ENCODE assay signal across 9 mouse cellular contexts in the genomic region with DNA sequence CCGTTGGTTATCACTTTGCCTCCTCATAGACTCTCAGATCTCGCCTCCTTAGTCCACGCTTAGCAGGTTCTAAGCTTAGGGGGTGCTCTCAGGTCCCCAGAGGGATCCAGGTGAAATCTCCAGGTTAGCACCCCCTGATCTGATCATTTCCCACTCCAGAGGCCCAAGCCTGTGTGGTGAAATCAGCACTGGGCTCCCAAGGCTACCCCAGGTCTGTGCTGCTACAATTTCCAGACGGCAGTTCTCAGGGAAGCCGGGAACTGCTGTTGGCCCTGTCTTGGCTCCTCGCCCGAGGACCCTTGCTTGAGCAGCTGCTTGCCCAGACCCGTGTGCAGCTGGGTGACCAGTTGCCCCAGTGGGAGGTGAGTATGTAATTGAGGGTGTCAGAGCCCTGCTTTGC. TPM values are rescaled to one million over a fixed set of nuclear protein-coding genes. Genes with fewer than 3 reads are reported as not detected.
A peak's percentile ranks its signal among the peaks of the same experiment; 100 is the strongest.
DNase-seq lines count a peak whose midpoint lies in the region; ATAC-seq and TF ChIP-seq lines count a peak whose summit lies in the region.
"Had no signal": no experiment of that assay in that cellular context is flagged by ENCODE, and none has a peak within 500 bp of the region (broad histone marks: within the 10 kb centered on the region; RNA-seq: fewer than 3 reads in every experiment).

No protein-coding gene starts in this region.

- peak overlapping the region; percentile 72 for H3K9ac ChIP-seq in kidney, embryonic 16.5 days (replicated peaks; ENCODE audit: low read length)
- peak overlapping the region; percentile 57 for H3K9ac ChIP-seq in hindbrain, embryonic 12.5 days
- H3K9ac ChIP-seq in midbrain, embryonic 15.5 days = peak overlapping the region; percentile 33; the same call in 1 of the 2 replicates

- H3K36me3 ChIP-seq in kidney, embryonic 16.5 days (ENCODE audit: insufficient read depth, low read length) = 0 out of 2 replicates have a peak, but pooled peaks cover 6% of the 10 kb centered on the region
- peaks cover 5% of the 10 kb centered on the region; the same call in 1 of the 2 replicates for H3K36me3 ChIP-seq in hindbrain, embryonic 12.5 days
- no peaks in the 10 kb centered on the region for H3K36me3 ChIP-seq in midbrain, embryonic 15.5 days (replicated peaks)

- no peak for TF ChIP-seq CTCF in left cerebral cortex, adult 2 months (IDR thresholded peaks at IDR 0.05)

- peak overlapping the region; percentile 74 for H3K4me3 ChIP-seq in kidney, embryonic 16.5 days (ENCODE audit: low read length)
- H3K4me3 ChIP-seq in hindbrain, embryonic 12.5 days = peak overlapping the region; percentile 62
- peak overlapping the region; percentile 61 for H3K4me3 ChIP-seq in midbrain, embryonic 15.5 days
- H3K4me3 ChIP-seq in left cerebral cortex, adult 2 months = no peak overlapping the region

- peak overlapping the region; percentile 82 for H3K27ac ChIP-seq in kidney, embryonic 16.5 days (ENCODE audit: low read length)
- no peak overlapping the region; the same call in 1 of the 2 replicates for H3K27ac ChIP-seq in hindbrain, embryonic 12.5 days
- H3K27ac ChIP-seq in midbrain, embryonic 15.5 days = no peak overlapping the region
- H3K27ac ChIP-seq in left cerebral cortex, adult 2 months = no peak overlapping the region

- intact Hi-C loops in left cerebral cortex, postnatal 14 days (cut with DNase I) = no loop called here
- intact Hi-C loops in left cerebral cortex, adult 2 months (cut with DNase I) = loop anchor here (5.0 kb wide), 1 partner anchor 145 kb away; the partner anchor contains the start of gene Pacs2

- H3K4me1 ChIP-seq in kidney, embryonic 16.5 days (ENCODE audit: insufficient read depth, low read length) = peaks cover 25% of the 10 kb centered on the region
- H3K4me1 ChIP-seq in hindbrain, embryonic 12.5 days = peaks cover 23% of the 10 kb centered on the region
- H3K4me1 ChIP-seq in midbrain, embryonic 15.5 days = peaks cover 20% of the 10 kb centered on the region

- 21% methylated on average over 8 of the region's 8 CpGs for WGBS in kidney, embryonic 16.5 days
- WGBS in hindbrain, embryonic 12.5 days = 46% methylated on average over 8 of the region's 8 CpGs
- 25% methylated on average over 8 of the region's 8 CpGs for WGBS in midbrain, embryonic 15.5 days

- DNase-seq in kidney, adult 11 months = no peak
- DNase-seq in cerebellum, adult 9-11 months = peak; percentile 73
- DNase-seq in left cerebral cortex, postnatal 14 days (ENCODE audit: low spot score in 2 of 2) = no peak
- no peak for DNase-seq in left cerebral cortex, adult 2 months (ENCODE audit: extremely low spot score in 1 of 2, low spot score in 2 of 2)
- no peak for DNase-seq in layer of hippocampus, postnatal 14 days (ENCODE audit: low spot score in 2 of 2)

- no peak for ATAC-seq in kidney, embryonic 16.5 days (ENCODE audit: low FRiP score, low TSS enrichment)
- ATAC-seq in hindbrain, embryonic 12.5 days (ENCODE audit: low FRiP score) = no peak
- ATAC-seq in midbrain, embryonic 15.5 days (replicated peaks) = no peak

- H3K4me2 ChIP-seq in kidney, embryonic 16.5 days (replicated peaks; ENCODE audit: low read depth, low read length) = peak overlapping the region; percentile 76
- H3K4me2 ChIP-seq in hindbrain, embryonic 12.5 days (replicated peaks) = peak overlapping the region; percentile 84
- H3K4me2 ChIP-seq in midbrain, embryonic 15.5 days = peak overlapping the region; percentile 86

- no peaks in the 10 kb centered on the region for H3K9me3 ChIP-seq in kidney, embryonic 16.5 days (ENCODE audit: low read length)
- H3K9me3 ChIP-seq in hindbrain, embryonic 12.5 days (replicated peaks) = no peaks in the 10 kb centered on the region
- no peaks in the 10 kb centered on the region for H3K9me3 ChIP-seq in midbrain, embryonic 15.5 days

- H3K27me3 ChIP-seq in kidney, embryonic 16.5 days (ENCODE audit: insufficient read depth, low read length) = no peaks in the 10 kb centered on the region
- H3K27me3 ChIP-seq in hindbrain, embryonic 12.5 days = peaks cover 22% of the 10 kb centered on the region
- 0 out of 2 replicates have a peak, but pooled peaks cover 11% of the 10 kb centered on the region for H3K27me3 ChIP-seq in midbrain, embryonic 15.5 days (replicated peaks)

RNA-seq across cellular contexts. Expression of gene Tedc1, which starts 0.8 kb away (rescaled TPM):
- 38.2 and 45.5 TPM in 2 replicates for polyA plus RNA-seq in kidney, embryonic 16.5 days (2015; fragmentation: Nextera tagmentation; extraction: Ambion mirVana)
- 34.1 and 38.5 TPM in 2 replicates for polyA plus RNA-seq in hindbrain, embryonic 12.5 days (2016; fragmentation: Nextera tagmentation; extraction: Ambion mirVana)
- 12.7 and 16.3 TPM in 2 replicates for polyA plus RNA-seq in midbrain, embryonic 15.5 days (2015; fragmentation: Nextera tagmentation; extraction: Ambion mirVana)
- 1 to 10 TPM; 1.7 to 1.8 TPM for total RNA-seq in left cerebral cortex, postnatal 14 days (2021)
- total RNA-seq in left cerebral cortex, adult 2 months (2021) = 1 to 10 TPM; 1.7 to 2.2 TPM
- total RNA-seq in layer of hippocampus, postnatal 14 days (2021) = 1 to 10 TPM; 2.3 to 2.7 TPM

RNA-seq across cellular contexts. Expression of gene Crip1, which starts 10.9 kb away (rescaled TPM):
- polyA plus RNA-seq in kidney, embryonic 16.5 days (2015; fragmentation: Nextera tagmentation; extraction: Ambion mirVana) = 270 and 293 TPM in 2 replicates
- polyA plus RNA-seq in hindbrain, embryonic 12.5 days (2016; fragmentation: Nextera tagmentation; extraction: Ambion mirVana) = 84.5 and 90.8 TPM in 2 replicates
- polyA plus RNA-seq in midbrain, embryonic 15.5 days (2015; fragmentation: Nextera tagmentation; extraction: Ambion mirVana) = 23.7 and 27.3 TPM in 2 replicates
- 10 to 100 TPM; 12.7 to 13.0 TPM for total RNA-seq in left cerebral cortex, postnatal 14 days (2021)
- 10 to 100 TPM; 14.4 to 15.0 TPM for total RNA-seq in left cerebral cortex, adult 2 months (2021)
- 10 to 100 TPM in 1 of 2 experiments, 1 to 10 TPM in 1; 9.2 to 19.5 TPM for total RNA-seq in layer of hippocampus, postnatal 14 days (2021)

RNA-seq across cellular contexts. Expression of gene Crip2, which starts 17.0 kb away (rescaled TPM):
- polyA plus RNA-seq in kidney, embryonic 16.5 days (2015; fragmentation: Nextera tagmentation; extraction: Ambion mirVana) = 244 and 263 TPM in 2 replicates
- 217 and 245 TPM in 2 replicates for polyA plus RNA-seq in hindbrain, embryonic 12.5 days (2016; fragmentation: Nextera tagmentation; extraction: Ambion mirVana)
- polyA plus RNA-seq in midbrain, embryonic 15.5 days (2015; fragmentation: Nextera tagmentation; extraction: Ambion mirVana) = 370 and 393 TPM in 2 replicates
- total RNA-seq in left cerebral cortex, postnatal 14 days (2021) = 100 to 1,000 TPM; 199 to 200 TPM
- 100 to 1,000 TPM; 143 to 148 TPM for total RNA-seq in left cerebral cortex, adult 2 months (2021)
- 100 to 1,000 TPM; 118 TPM for total RNA-seq in layer of hippocampus, postnatal 14 days (2021)

RNA-seq across cellular contexts. Expression of gene Tmem121, which starts 28.7 kb away (rescaled TPM):
- polyA plus RNA-seq in kidney, embryonic 16.5 days (2015; fragmentation: Nextera tagmentation; extraction: Ambion mirVana) = 8.6 and 10.9 TPM in 2 replicates
- 22.9 and 23.2 TPM in 2 replicates for polyA plus RNA-seq in hindbrain, embryonic 12.5 days (2016; fragmentation: Nextera tagmentation; extraction: Ambion mirVana)
- polyA plus RNA-seq in midbrain, embryonic 15.5 days (2015; fragmentation: Nextera tagmentation; extraction: Ambion mirVana) = 44.9 and 50.6 TPM in 2 replicates
- total RNA-seq in left cerebral cortex, postnatal 14 days (2021) = 10 to 100 TPM; 28.3 to 35.6 TPM
- total RNA-seq in left cerebral cortex, adult 2 months (2021) = 10 to 100 TPM; 27.8 to 28.6 TPM
- total RNA-seq in layer of hippocampus, postnatal 14 days (2021) = 10 to 100 TPM; 23.2 to 24.0 TPM
- total RNA-seq: heart, adult 18-20 months had no signal

RNA-seq across cellular contexts. Expression of gene Mta1, which starts 58.9 kb away (rescaled TPM):
- polyA plus RNA-seq in kidney, embryonic 16.5 days (2015; fragmentation: Nextera tagmentation; extraction: Ambion mirVana) = 15.4 and 15.9 TPM in 2 replicates
- polyA plus RNA-seq in hindbrain, embryonic 12.5 days (2016; fragmentation: Nextera tagmentation; extraction: Ambion mirVana) = 16.9 and 18.9 TPM in 2 replicates
- 17.2 and 18.1 TPM in 2 replicates for polyA plus RNA-seq in midbrain, embryonic 15.5 days (2015; fragmentation: Nextera tagmentation; extraction: Ambion mirVana)
- 10 to 100 TPM; 92.7 to 95.9 TPM for total RNA-seq in left cerebral cortex, postnatal 14 days (2021)
- 10 to 100 TPM; 72.9 to 76.5 TPM for total RNA-seq in left cerebral cortex, adult 2 months (2021)
- 10 to 100 TPM; 84.2 to 85.2 TPM for total RNA-seq in layer of hippocampus, postnatal 14 days (2021)
